Mouse (Mus musculus) layer of hippocampus, adult 2 months (tissue): ENCODE results near the gene Gjc1. TPM values are rescaled to one million over a fixed set of nuclear protein-coding genes. Genes with fewer than 3 reads are reported as not detected.

Experiments used
- DNase-seq, 2 experiments: peaks; one replicate each; pipeline ENCODE4 v3.0.0; 2022; ENCODE audit warnings: low spot score in 2 of 2
- H3K27ac ChIP-seq: fragments of 200-600 bp; 2 replicates; pipeline ENCODE4 v1.8.1; 2022
- H3K4me3 ChIP-seq: fragments of 200-600 bp; 2 replicates; pipeline ENCODE4 v1.8.1; 2022; ENCODE audit warnings: mild to moderate bottlenecking
- CTCF ChIP-seq: fragments of 200-600 bp; conservative IDR thresholded peaks from 2 replicates; pipeline ENCODE4 v1.8.1; 2022; ENCODE audit warnings: antibody characterized with exemption, mild to moderate bottlenecking, moderate library complexity
- total RNA-seq, 2 experiments: library from RNA; stranded (reverse); gene quantifications; 2 replicates each; pipeline ENCODE4 v1.2.3; 2021

Gjc1 gene
- total RNA-seq, 2 experiments from 2014 or later = 4.7 TPM

GRCm38 (mm10) chr11:102794157-102794556 lies 25.3 kb downstream of the Gjc1 start:
- no peak for DNase-seq
- Histone ChIP-seq H3K27ac (no peak overlapping the region), H3K4me3 (no peak overlapping the region)
- TF ChIP-seq CTCF = no peak

GRCm38 (mm10) chr11:102791682-102792445 lies 27.6 kb downstream of the Gjc1 start:
- peak overlapping the region; percentile 32; the same call in 1 of the 2 replicates for H3K27ac ChIP-seq
- no peak overlapping the region for H3K4me3 ChIP-seq
- DNase-seq = no peak
- TF ChIP-seq CTCF = no peak

GRCm38 (mm10) chr11:102787688-102788177 lies 31.8 kb downstream of the Gjc1 start:
- Histone ChIP-seq H3K27ac (peak overlapping the region; percentile 51; the same call in 1 of the 2 replicates), H3K4me3 (no peak overlapping the region)
- DNase-seq = no peak
- no peak for TF ChIP-seq CTCF

DNA sequence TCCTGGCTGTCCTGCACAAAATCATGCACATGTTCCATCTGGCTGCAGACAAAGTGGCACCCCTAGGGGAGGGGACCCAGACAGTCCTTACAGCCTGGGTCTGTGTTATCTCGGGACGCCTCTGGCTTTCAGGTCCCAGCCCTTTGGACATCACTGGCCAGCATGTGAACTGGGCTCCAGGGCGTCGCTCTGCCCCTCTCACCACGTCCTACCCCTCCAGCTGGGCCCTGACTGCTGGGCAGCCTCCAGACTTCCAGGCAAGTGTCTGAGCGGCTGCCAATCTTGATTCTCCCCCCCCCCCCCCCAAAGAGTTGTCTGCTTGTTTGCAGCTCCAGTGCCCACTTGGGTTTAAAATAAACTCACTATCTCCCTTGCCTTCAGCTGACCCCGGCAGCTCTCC lies 36.1 kb downstream of the Gjc1 start:
- Histone ChIP-seq H3K4me3 (no peak overlapping the region), H3K27ac (no peak overlapping the region)

GRCm38 (mm10) chr11:102781523-102781922 lies 38.0 kb downstream of the Gjc1 start:
- Histone ChIP-seq H3K4me3 (no peak overlapping the region), H3K27ac (no peak overlapping the region)
- no peak for DNase-seq
- no peak for TF ChIP-seq CTCF

More for the DNA sequence above, 36.1 kb downstream of the Gjc1 start:
- no peak for TF ChIP-seq CTCF
- no peak for DNase-seq

DNA sequence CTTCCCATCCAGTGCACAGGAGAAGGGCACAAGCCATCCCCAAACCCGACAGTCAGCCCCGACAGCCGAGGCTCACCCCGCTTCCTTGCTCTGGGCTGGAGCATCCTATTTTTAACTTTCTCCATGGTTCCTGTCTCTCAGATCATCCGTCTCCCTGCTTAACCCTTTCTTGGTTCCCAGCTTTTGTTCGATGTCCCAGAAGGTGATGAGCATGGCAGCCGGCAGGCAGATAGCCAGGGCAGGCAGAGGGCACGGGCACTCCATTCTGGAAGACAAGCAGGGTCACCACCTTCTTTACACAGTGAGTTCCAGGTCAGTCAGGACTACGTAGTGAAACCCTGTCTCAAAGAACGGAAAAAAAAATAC lies 38.5 kb downstream of the Gjc1 start:
- no peak for DNase-seq
- no peak for TF ChIP-seq CTCF
- no peak overlapping the region for H3K4me3 ChIP-seq
- peak overlapping the region; percentile 57 for H3K27ac ChIP-seq

DNA sequence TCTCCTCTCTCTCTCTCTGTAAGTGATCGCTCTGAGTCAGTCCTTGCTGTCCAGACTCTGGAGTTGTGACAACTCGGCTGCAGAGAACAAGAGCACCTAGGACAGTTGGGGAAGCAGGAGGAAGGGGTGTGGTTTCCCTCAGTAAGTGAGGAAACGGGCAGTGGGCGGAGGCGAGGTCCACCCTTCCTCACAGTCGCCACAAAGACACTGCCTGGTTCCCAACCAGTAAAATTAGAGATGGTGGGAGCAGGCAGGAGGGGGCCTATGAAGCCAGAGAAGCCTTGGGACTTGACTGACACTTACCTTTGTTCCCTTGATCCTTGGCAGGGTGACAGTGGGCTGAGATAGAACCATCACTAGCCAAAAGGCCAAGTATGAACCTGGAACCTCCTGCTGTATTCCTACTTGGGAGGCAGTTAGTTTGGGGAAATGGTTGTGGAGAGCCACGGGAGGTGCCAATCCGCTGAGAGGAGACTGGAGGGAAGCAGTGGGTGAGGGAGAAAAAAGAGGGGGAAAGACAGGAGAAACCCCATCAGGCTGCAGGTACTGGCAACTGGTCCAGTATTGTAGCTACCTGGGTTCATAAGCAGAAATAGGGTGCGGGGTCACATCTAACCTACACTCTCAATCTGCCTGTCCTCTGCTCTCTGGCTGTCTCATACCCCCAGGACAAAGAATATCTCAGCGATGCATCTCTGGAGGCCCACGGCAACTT lies 39.1 kb downstream of the Gjc1 start:
- H3K4me3 ChIP-seq = no peak overlapping the region
- DNase-seq = no peak
- peak overlapping the region; percentile 61 for H3K27ac ChIP-seq
- TF ChIP-seq CTCF = no peak

- DNase-seq = no peak
- H3K27ac ChIP-seq = peak overlapping the region; percentile 61
- TF ChIP-seq CTCF = no peak
- H3K4me3 ChIP-seq = no peak overlapping the region
Measured at GRCm38 (mm10) chr11:102779824-102780223, 39.7 kb downstream of the Gjc1 start.

GRCm38 (mm10) chr11:102779081-102779638 lies 40.3 kb downstream of the Gjc1 start:
- TF ChIP-seq CTCF = no peak
- Histone ChIP-seq H3K4me3 (no peak overlapping the region), H3K27ac (peak overlapping the region; percentile 61; the same call in 1 of the 2 replicates)
- DNase-seq = no peak

DNA sequence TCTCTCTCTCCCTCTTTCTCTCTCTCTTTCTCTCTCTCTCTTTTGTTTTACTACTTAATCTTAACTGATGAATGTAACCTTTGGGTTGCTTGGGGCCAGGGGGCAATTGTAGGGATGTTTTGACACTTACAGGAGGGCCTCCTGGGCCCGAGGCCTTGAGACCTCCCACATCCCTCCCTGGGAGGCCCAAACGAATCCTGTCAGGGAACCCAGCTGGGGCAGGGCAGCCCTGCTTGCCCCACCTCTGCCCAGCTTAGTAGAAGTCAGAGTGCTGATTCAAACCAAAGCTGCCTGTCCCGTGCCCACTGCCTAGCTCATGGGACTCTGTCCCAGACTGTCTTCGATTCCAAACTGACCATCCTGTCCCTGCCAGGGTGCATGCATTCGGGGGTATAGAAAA lies 40.9 kb downstream of the Gjc1 start:
- no peak for DNase-seq
- peak overlapping the region; percentile 46; the same call in 1 of the 2 replicates for H3K27ac ChIP-seq

DNA sequence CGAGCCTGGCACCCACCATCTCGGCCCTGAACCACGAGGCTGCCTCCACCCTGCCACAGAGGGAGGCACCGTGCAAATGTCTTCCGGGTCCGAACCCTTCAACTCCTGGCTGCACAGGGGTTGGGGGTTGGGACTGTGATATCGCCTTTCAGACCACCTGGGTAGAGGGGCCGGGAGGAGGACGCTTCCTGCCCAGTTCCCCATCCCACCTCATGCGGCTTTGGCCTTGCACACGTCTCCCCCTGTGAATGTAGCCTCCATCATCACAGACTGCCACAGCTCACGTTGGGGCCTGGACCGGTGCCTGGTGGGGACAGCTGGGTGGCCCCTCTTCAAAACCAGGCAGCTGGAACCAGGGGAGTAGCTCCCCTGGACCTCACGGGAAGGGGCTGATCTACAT lies 41.3 kb downstream of the Gjc1 start:
- no peak for TF ChIP-seq CTCF
- peak overlapping the region; percentile 8; the same call in 1 of the 2 replicates for H3K27ac ChIP-seq
- no peak overlapping the region for H3K4me3 ChIP-seq
- DNase-seq = no peak

More for the DNA sequence above, 40.9 kb downstream of the Gjc1 start:
- no peak for TF ChIP-seq CTCF
- H3K4me3 ChIP-seq = no peak overlapping the region

GRCm38 (mm10) chr11:102777598-102777997 lies 41.9 kb downstream of the Gjc1 start:
- peak; percentile 86 for TF ChIP-seq CTCF
- peak in 1 of 2 experiments; percentile 75 for DNase-seq
- Histone ChIP-seq H3K4me3 (peak overlapping the region; percentile 27; the same call in 1 of the 2 replicates), H3K27ac (peak overlapping the region; percentile 8)

- TF ChIP-seq CTCF = peak; percentile 71
- peak; percentile 69 to 79 for DNase-seq
- Histone ChIP-seq H3K27ac (peak overlapping the region; percentile 78), H3K4me3 (peak overlapping the region; percentile 57)
Measured at GRCm38 (mm10) chr11:102774621-102775141, 44.8 kb downstream of the Gjc1 start.
